Mouse (Mus musculus) spleen, adult 18-20 months (tissue): ENCODE measurements around the gene Gtpbp1.

Experiments
- DNase-seq, 2 experiments: peaks; one replicate each; pipeline ENCODE4 v3.0.0; 2022; ENCODE audit warnings: mixed read lengths in 2 of 2

Gtpbp1 gene

GRCm38 (mm10) chr15:79755977-79756625 lies 65.5 kb downstream of the Gtpbp1 start:
- DNase-seq = no peak

- DNase-seq = no peak
Observed at GRCm38 (mm10) chr15:79757118-79757517, 66.5 kb downstream of the Gtpbp1 start.

GRCm38 (mm10) chr15:79760956-79761355 lies 70.3 kb downstream of the Gtpbp1 start:
- no peak for DNase-seq

GRCm38 (mm10) chr15:79763001-79763400 lies 72.4 kb downstream of the Gtpbp1 start:
- no peak for DNase-seq

- no peak for DNase-seq
Observed at GRCm38 (mm10) chr15:79763601-79764246, 73.1 kb downstream of the Gtpbp1 start.

- no peak for DNase-seq
Observed at GRCm38 (mm10) chr15:79764539-79765267, 74.1 kb downstream of the Gtpbp1 start.

- DNase-seq = no peak
Observed at GRCm38 (mm10) chr15:79765361-79765760, 74.7 kb downstream of the Gtpbp1 start.

GRCm38 (mm10) chr15:79766168-79766567 lies 75.5 kb downstream of the Gtpbp1 start:
- no peak for DNase-seq

GRCm38 (mm10) chr15:79766586-79767071 lies 76.0 kb downstream of the Gtpbp1 start:
- no peak for DNase-seq

- no peak for DNase-seq
Observed at GRCm38 (mm10) chr15:79767327-79767961, 76.8 kb downstream of the Gtpbp1 start.

- no peak for DNase-seq
Observed at GRCm38 (mm10) chr15:79768302-79768701, 77.7 kb downstream of the Gtpbp1 start.

- DNase-seq = no peak
Observed at GRCm38 (mm10) chr15:79770629-79771240, 80.1 kb downstream of the Gtpbp1 start.
